Mouse (Mus musculus): Measurements from ENCODE around the gene Prrc2b. TPM values are rescaled to one million over a fixed set of nuclear protein-coding genes. Genes with fewer than 3 reads are reported as not detected.

The Prrc2b gene
- polyA plus RNA-seq, 1 experiment = 5.5 TPM

DNA sequence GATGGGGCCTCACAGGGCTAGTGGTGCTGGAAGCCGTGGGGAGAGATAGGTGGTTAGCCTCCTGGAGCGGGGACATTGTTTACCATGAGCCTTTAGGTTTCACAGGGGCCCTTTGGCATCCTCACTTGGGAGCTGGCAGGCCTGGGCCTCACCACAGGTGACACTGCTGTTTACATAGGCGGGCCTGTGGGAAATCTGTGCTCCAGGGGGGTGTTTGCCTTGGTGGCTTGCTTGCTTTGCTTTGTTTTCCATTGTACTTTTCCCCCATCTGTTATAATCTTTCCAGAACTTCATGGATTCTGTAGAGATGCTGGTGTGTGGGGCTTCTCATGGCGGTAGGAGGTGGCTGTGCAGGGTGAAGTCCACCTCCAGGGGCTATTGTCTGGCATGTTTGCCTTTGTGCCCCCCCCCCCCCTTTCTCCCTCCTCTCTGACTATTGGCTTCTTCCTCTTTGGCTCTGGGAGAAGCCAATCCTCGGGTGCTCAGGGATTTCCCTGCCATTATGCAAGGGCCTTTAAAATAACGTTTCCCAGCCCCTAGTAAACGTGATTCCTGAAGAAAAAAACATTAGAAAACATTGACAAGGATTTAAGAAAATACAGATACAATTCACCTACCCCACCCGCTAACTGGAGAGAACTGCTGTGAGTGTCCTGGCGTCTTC lies 3.6 kb downstream of the Prrc2b start:
- TF ChIP-seq POLR2A (IDR thresholded peaks at IDR 0.05; ENCODE audit: control insufficient read depth, low read depth, low read length) = no peak
- no peak for TF ChIP-seq CTCF (IDR thresholded peaks at IDR 0.05; ENCODE audit: control insufficient read depth, insufficient read depth, insufficient replicate concordance, low read depth, low read length)
- H3K36me3 ChIP-seq (ENCODE audit: control insufficient read depth, insufficient read depth, low read length) = no peaks in the 10 kb centered on the region
- no peak overlapping the region for H3K27ac ChIP-seq (ENCODE audit: control insufficient read depth, insufficient read depth, low read depth, low read length)
- peaks cover 5% of the 10 kb centered on the region; the same call in 1 of the 2 replicates for H3K4me1 ChIP-seq (ENCODE audit: control insufficient read depth, insufficient read depth, low read length)
- H3K4me3 ChIP-seq (ENCODE audit: control insufficient read depth, low read depth, low read length) = no peak overlapping the region
- no peaks in the 10 kb centered on the region for H3K27me3 ChIP-seq (ENCODE audit: control insufficient read depth, insufficient read depth, low read length)

DNA sequence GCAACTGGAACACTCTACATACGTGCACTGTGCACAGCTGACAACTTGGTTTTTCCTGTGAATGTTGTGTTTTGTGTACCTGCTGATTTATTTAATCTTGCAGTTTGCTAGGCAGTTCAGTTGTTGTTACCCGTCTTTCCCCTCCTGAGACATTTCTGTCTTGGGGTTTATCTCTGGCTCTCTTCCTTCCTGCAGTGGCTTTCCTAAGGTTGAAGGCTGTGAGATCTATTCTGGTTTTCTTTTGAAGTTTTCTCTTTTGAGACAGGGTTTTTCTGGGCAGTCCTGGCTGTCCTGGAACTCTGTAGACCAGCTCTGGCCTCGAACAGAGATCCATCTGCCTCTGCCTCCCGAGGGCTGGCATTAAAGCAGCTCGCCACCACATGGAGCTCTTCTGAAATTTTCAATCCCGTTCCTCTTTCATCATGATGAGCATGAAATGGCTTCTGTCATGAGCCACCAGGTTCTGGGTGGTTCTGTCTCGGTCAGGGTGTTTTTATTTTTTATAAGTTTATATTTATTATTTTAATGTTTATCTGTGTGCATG lies 4.2 kb downstream of the Prrc2b start:
- no peaks in the 10 kb centered on the region for H3K27me3 ChIP-seq (ENCODE audit: control insufficient read depth, insufficient read depth, low read length)
- no peak overlapping the region for H3K4me3 ChIP-seq (ENCODE audit: control insufficient read depth, low read depth, low read length)
- no peak overlapping the region for H3K27ac ChIP-seq (ENCODE audit: control insufficient read depth, insufficient read depth, low read depth, low read length)
- no peaks in the 10 kb centered on the region for H3K36me3 ChIP-seq (ENCODE audit: control insufficient read depth, insufficient read depth, low read length)
- H3K4me1 ChIP-seq (ENCODE audit: control insufficient read depth, insufficient read depth, low read length) = peaks cover 5% of the 10 kb centered on the region; the same call in 1 of the 2 replicates
- TF ChIP-seq CTCF (IDR thresholded peaks at IDR 0.05; ENCODE audit: control insufficient read depth, insufficient read depth, insufficient replicate concordance, low read depth, low read length) (no peak), POLR2A (IDR thresholded peaks at IDR 0.05; ENCODE audit: control insufficient read depth, low read depth, low read length) (no peak)

GRCm38 (mm10) chr2:32155614-32156013 lies 4.7 kb downstream of the Prrc2b start:
- Histone ChIP-seq H3K4me1 (ENCODE audit: control insufficient read depth, insufficient read depth, low read length) (peaks cover 2% of the 10 kb centered on the region; the same call in 1 of the 2 replicates), H3K36me3 (ENCODE audit: control insufficient read depth, insufficient read depth, low read length) (no peaks in the 10 kb centered on the region), H3K27ac (ENCODE audit: control insufficient read depth, insufficient read depth, low read depth, low read length) (no peak overlapping the region), H3K4me3 (ENCODE audit: control insufficient read depth, low read depth, low read length) (no peak overlapping the region), H3K27me3 (ENCODE audit: control insufficient read depth, insufficient read depth, low read length) (no peaks in the 10 kb centered on the region)
- TF ChIP-seq CTCF (IDR thresholded peaks at IDR 0.05; ENCODE audit: control insufficient read depth, insufficient read depth, insufficient replicate concordance, low read depth, low read length) (no peak), POLR2A (IDR thresholded peaks at IDR 0.05; ENCODE audit: control insufficient read depth, low read depth, low read length) (no peak)

DNA sequence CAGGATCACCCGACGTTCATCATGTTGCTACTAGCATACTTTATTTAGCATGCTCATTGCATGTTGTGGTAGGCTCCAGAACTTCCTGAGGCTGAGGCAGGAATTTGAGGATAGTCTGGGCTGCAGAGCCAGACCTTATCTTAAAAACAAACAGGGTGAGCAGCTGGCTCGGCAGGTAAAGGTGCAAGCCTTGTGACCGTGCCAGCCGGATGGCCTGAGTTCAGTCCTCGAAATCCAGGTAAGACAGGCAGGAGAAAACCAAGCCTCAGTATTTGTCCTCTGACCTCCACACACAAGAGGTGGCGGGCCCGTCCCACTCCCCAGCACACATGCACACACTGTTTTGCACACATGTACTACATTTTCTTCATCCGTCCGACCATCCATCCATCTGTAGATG lies 5.8 kb downstream of the Prrc2b start:
- no peak for TF ChIP-seq CTCF (IDR thresholded peaks at IDR 0.05; ENCODE audit: control insufficient read depth, insufficient read depth, insufficient replicate concordance, low read depth, low read length)
- TF ChIP-seq POLR2A (IDR thresholded peaks at IDR 0.05; ENCODE audit: control insufficient read depth, low read depth, low read length) = no peak
- no peaks in the 10 kb centered on the region for H3K36me3 ChIP-seq (ENCODE audit: control insufficient read depth, insufficient read depth, low read length)
- H3K27me3 ChIP-seq (ENCODE audit: control insufficient read depth, insufficient read depth, low read length) = no peaks in the 10 kb centered on the region
- H3K4me1 ChIP-seq (ENCODE audit: control insufficient read depth, insufficient read depth, low read length) = peaks cover 2% of the 10 kb centered on the region; the same call in 1 of the 2 replicates
- no peak overlapping the region for H3K27ac ChIP-seq (ENCODE audit: control insufficient read depth, insufficient read depth, low read depth, low read length)
- no peak overlapping the region for H3K4me3 ChIP-seq (ENCODE audit: control insufficient read depth, low read depth, low read length)

- Histone ChIP-seq H3K4me1 (ENCODE audit: control insufficient read depth, insufficient read depth, low read length) (peaks cover 2% of the 10 kb centered on the region; the same call in 1 of the 2 replicates), H3K27ac (ENCODE audit: control insufficient read depth, insufficient read depth, low read depth, low read length) (no peak overlapping the region), H3K36me3 (ENCODE audit: control insufficient read depth, insufficient read depth, low read length) (no peaks in the 10 kb centered on the region), H3K27me3 (ENCODE audit: control insufficient read depth, insufficient read depth, low read length) (no peaks in the 10 kb centered on the region), H3K4me3 (ENCODE audit: control insufficient read depth, low read depth, low read length) (no peak overlapping the region)
- TF ChIP-seq POLR2A (IDR thresholded peaks at IDR 0.05; ENCODE audit: control insufficient read depth, low read depth, low read length) = no peak
Observed at GRCm38 (mm10) chr2:32157328-32157727, 6.4 kb downstream of the Prrc2b start.

DNA sequence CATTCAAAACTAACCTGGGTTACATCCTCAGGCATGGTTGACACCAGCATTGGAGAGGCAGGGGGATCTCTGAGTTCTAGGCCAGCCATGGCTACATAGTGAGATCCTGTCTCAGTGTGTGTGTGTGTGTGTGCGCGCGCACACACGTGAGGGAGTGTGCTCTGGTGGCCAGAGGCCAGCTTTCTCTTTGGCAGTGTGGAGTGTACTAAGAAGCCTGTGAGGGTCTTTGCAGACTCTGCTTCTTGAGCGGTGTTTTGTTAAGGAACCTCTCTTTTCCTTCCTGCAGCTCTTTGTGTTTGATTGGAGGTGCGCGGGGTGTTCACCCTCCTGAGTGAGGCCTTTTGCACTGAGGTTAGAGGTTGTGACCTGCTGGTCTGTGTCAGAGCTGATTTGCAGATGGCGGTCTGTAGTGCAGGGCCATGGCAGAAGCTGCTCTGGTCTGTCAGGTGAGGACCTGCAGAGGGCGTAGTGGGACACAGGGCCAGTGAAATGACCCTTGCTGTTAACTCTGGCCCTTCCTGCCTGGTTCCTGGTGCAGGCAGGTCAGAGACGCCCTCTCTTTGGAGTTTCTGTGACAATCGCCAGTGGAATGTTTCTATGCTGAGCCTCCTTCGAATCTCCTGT lies 7.8 kb downstream of the Prrc2b start:
- Histone ChIP-seq H3K36me3 (ENCODE audit: control insufficient read depth, insufficient read depth, low read length) (no peaks in the 10 kb centered on the region), H3K4me1 (ENCODE audit: control insufficient read depth, insufficient read depth, low read length) (peaks cover 2% of the 10 kb centered on the region; the same call in 1 of the 2 replicates), H3K27me3 (ENCODE audit: control insufficient read depth, insufficient read depth, low read length) (no peaks in the 10 kb centered on the region), H3K4me3 (ENCODE audit: control insufficient read depth, low read depth, low read length) (no peak overlapping the region), H3K27ac (ENCODE audit: control insufficient read depth, insufficient read depth, low read depth, low read length) (no peak overlapping the region)
- TF ChIP-seq POLR2A (IDR thresholded peaks at IDR 0.05; ENCODE audit: control insufficient read depth, low read depth, low read length) (no peak), CTCF (IDR thresholded peaks at IDR 0.05; ENCODE audit: control insufficient read depth, insufficient read depth, insufficient replicate concordance, low read depth, low read length) (no peak)

- TF ChIP-seq POLR2A (IDR thresholded peaks at IDR 0.05; ENCODE audit: control insufficient read depth, low read depth, low read length) (no peak), CTCF (IDR thresholded peaks at IDR 0.05; ENCODE audit: control insufficient read depth, insufficient read depth, insufficient replicate concordance, low read depth, low read length) (no peak)
- H3K27ac ChIP-seq (ENCODE audit: control insufficient read depth, insufficient read depth, low read depth, low read length) = no peak overlapping the region
- H3K27me3 ChIP-seq (ENCODE audit: control insufficient read depth, insufficient read depth, low read length) = no peaks in the 10 kb centered on the region
- no peaks in the 10 kb centered on the region for H3K36me3 ChIP-seq (ENCODE audit: control insufficient read depth, insufficient read depth, low read length)
- no peak overlapping the region for H3K4me3 ChIP-seq (ENCODE audit: control insufficient read depth, low read depth, low read length)
- H3K4me1 ChIP-seq (ENCODE audit: control insufficient read depth, insufficient read depth, low read length) = peaks cover 2% of the 10 kb centered on the region; the same call in 1 of the 2 replicates
Observed at GRCm38 (mm10) chr2:32160525-32160924, 9.6 kb downstream of the Prrc2b start.

Data from testis, adult 2 months (tissue).